Mouse (Mus musculus) inflammation-experienced regulatory T-cells (primary cell): ENCODE data around the gene Psen2. TPM values are rescaled to one million over a fixed set of nuclear protein-coding genes. Genes with fewer than 3 reads are reported as not detected.

ENCODE experiments used
- polyA plus RNA-seq, 2 experiments: library from polyadenylated mRNA; unstranded; fragments of 100-300 nt; shearing (Covaris generic); gene quantifications; one replicate each; pipeline ENCODE4 v1.2.1; 2017

Psen2 gene
- polyA plus RNA-seq = 100 to 1,000 TPM; 104 to 155 TPM

GRCm38 (mm10) chr1:180263364-180263997 is at the start of gene Psen2:
TSS of gene Psen2 (minus strand) at chr1:180263438.

DNA sequence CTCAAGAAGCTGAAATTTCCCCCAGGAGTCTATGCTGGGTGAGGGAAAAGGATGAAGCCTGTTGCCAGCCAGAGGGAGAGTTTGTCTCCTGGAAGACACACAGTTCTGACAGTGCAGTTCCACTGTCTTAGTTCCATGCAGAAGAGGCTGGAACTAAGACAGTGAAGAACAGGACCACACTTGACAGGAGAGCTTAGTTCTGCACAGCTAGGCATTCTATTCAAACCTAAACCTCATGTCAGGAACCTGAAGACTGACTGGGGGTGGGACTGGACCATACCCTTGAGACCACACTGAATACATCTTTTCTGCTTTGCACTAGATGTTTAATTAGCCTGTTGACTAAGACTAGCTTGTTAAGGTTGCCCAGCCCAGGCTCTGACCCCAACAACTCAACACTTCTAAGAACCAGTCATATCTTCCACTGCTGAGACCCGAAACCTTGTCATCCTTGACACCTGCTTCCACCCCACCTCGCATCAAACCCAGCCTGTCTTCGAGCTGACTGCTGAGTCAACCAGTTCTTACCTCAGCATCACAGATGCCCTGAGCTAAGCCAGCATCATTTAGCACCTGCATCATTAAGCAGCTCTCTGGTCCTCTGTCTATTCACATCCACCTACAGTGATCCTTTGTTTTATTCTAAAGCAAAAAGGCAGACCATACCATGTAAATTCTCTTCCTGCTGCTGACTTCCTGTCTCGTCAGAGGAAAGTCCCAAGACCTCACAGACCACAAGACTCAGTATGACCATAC is 64.1 kb downstream of the Psen2 start, which contains the start of gene Coq8a:
Coq8a (minus strand) TSS at position 644 of the 756 bp plus-strand sequence.

Other genes starting within 250 kb of the Psen2 start
- gene Coq8a, start 63.8 kb downstream of the Psen2 start, polyA plus RNA-seq = 10 to 100 TPM; 27.1 to 51.5 TPM
- 10 to 100 TPM; 73.2 to 81.0 TPM for gene Itpkb, start 67.0 kb upstream of the Psen2 start, polyA plus RNA-seq
- gene Stum, start 220.1 kb upstream of the Psen2 start, polyA plus RNA-seq = not detected